Mouse (Mus musculus) cortical plate, adult 2 months (tissue): ENCODE data around the gene Helb.

Source experiments
- CTCF ChIP-seq: fragments of 200-500 bp; IDR thresholded peaks from 2 replicates; pipeline ENCODE4 v1.5.1; 2011; ENCODE audit warnings: mild to moderate bottlenecking, control low read depth, low read length; ENCODE audit not compliant: insufficient read depth; ENCODE audit errors: extremely low read depth
- POLR2A ChIP-seq: fragments of 200-500 bp; IDR thresholded peaks from 2 replicates; pipeline ENCODE4 v1.6.1; 2011; ENCODE audit warnings: mild to moderate bottlenecking, low read length, control low read depth; ENCODE audit not compliant: insufficient read depth; ENCODE audit errors: extremely low read depth

GRCm38 (mm10) chr10:120160533-120160932 lies 47.7 kb upstream of the Helb start:
- TF ChIP-seq CTCF: no peak
- TF ChIP-seq POLR2A: no peak
